Mouse (Mus musculus) natural killer cell, adult 2 months (primary cell): Measurements from ENCODE around the gene Cuedc1.

Source experiments
- DNase-seq, 2 experiments: peaks; one replicate each; pipeline ENCODE4 v3.0.0; 2022; ENCODE audit warnings: low spot score in 2 of 2

The Cuedc1 gene

DNA sequence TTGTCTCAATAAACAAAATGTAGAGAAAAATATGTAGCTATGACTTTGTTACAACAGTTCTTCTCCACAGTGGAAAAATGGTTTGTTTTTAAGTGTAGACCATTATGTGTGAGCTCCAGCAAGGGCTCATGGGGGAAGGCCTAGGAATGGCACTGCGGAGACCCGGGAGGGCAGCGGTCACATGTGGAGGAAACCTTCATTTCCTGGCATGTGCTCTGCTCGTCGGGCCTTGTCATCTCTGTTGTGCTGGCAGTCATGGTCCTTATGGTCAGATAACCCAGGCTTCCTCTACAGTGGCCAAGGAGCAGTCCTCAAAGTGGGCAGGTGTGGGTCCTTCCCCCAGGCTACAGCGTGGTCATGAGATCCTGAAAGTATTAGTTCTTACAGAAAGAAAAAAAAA, 14.2 kb upstream of the Cuedc1 start:
- DNase-seq = no peak

DNA sequence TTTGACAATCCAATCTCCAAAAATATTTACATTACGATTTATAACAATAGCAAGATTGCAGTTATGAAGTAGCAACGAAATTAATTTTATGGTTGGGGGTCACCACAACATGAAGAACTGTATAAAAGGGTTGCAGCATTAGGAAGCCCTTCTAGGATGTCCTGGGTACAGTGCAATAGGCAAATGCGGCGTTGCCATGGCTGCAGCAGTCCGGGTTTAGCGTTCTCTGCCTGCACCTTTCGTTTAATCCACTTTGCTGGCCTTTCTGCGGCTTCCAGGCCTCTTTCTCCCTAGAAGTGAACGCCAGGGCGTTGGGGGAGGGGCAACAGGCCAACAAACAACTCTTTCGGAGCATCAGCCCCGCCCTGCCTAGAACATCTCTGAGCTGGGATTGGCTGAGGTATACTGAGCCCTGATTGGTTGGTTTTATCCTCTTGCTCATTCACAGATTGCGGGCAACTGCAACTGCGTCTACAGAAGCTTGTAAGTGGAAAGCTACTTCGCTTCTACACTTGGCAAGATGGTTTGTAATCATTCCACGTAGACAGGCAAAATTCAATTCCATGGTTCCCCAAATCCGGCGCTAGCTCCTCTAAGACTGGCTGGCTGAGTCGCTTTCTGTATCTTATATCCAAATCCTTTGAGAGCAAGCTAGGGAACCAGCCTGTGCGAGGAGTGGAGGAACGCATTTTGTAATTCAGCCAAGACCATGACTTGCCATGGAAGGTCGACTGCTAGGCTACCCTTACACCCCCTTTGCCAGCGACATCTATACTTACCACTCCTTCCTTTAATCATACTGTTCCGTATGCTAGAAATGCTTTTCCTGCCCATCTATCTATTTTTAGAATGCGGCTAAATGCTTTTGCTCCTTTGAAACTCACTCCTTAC, 10.9 kb upstream of the Cuedc1 start:
- DNase-seq = peak; percentile 59 to 63

DNA sequence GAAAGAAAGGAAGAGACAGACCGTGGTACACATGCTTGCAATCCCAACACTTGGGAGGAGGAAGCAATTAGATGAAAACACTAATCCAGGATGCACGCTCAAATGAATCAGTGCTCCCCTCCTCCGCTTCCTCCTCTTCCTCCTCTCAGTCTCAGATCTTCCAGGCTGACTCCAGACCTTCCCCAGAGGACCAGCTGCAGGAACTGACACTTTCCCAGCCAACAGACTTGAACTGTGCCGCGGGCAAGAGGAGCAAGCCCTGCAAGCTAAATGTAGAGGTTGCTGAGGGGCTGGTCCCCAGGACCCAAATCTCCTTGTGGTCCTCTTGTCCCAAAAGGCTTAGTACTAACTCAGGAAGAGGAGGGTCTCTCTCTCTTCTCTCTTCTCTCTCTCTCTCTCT, 8.7 kb upstream of the Cuedc1 start:
- DNase-seq = no peak

DNA sequence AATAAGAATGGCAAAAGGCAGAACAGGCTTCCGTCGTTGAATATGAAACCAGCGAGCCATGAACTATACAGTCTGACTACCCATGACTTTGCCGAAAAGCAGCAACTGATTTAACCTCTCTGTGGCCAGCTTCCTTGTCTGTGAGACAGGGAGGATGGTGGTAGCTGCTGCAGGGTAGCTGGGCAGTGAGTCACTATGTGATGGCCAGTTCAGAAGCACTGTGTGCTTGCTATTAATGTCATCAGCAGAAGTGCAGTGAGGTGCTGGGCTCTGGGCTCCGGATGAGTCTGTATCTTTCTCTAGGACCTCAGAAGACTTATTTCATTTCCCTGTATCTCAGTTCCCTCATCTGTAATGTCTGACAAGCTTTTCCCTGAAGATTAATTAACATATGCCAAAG, 7.6 kb upstream of the Cuedc1 start:
- no peak for DNase-seq

DNA sequence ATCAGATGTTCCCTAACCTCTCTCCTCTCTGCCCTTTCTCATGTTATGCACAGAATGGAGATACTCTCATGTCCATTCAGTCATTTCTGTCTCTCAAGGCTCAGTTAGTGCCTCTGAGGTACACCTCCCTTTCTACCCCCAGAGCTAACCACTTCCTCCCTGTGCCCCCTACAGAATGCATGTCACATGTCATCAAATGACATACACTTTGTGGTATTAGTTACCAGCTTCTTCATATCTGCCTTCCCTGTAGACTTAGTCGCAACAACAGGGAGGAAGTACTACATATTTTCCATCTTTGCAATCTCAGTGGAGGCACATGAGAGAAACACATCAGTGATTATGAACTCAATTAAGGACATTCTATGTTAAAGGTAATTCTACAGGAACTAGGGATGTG, 5.9 kb upstream of the Cuedc1 start:
- DNase-seq = peak in 1 of 2 experiments; percentile 44

DNA sequence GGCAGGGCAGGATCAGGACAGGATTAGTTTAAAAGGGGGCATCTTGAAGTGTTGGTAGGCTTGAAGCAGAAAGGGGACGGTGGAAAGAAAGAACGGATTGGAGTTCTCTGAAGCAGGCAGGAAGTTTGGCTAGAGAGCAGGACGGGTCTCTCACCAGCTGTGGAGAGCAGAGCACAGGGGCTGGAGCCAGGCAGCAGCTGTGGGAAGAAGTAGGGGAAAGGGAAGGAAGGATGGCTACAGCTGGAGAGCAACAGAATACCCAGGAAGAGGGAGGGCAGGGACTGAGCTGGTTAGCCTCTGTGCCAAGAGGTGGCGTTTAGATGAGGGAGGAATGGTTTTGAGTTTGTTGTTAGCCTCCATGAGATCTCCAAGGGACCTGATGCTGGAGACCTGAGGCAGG, 685 bp upstream of the Cuedc1 start:
- DNase-seq = no peak

DNA sequence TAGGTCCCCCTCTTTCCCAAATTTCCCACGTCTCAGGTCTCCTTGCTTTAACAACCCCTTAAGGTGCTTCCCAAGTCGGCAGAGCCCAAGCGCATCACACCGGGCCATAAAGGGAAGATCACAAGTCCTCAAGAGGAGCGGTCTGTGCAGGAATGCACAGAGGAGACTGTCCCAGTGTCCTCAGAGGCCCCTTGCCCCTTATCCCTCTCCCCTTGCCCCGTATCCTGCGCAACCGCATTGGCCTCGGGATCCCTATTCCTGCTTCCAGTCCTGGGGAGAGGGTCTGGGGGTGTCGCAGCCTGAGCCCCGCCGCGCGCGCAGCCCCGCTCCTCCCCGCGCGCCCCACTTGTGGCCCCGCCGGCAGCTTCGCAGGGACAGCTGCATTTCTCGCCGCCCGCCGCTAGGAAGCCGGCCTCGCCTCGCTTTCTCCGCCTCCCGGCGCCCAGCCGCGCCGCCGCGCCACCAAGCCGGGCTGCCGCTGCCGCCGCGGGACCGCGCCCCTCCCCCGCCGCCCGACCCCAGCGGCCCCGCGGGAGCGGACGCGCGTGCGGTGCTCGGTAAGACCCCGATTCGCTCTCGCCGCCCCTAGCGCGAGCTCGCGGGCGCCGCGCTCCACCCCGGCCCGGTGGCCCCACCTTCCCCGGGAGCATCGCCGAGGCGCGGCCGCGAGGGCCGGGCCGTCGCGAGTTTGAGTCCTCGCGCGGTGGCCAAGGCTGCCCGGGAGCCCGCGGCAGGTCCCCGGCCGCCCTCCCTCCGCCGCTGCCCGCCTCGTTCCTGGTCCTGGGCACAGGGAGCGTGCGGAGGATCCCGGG, 1.1 kb downstream of the Cuedc1 start:
- peak; percentile 70 to 76 for DNase-seq

DNA sequence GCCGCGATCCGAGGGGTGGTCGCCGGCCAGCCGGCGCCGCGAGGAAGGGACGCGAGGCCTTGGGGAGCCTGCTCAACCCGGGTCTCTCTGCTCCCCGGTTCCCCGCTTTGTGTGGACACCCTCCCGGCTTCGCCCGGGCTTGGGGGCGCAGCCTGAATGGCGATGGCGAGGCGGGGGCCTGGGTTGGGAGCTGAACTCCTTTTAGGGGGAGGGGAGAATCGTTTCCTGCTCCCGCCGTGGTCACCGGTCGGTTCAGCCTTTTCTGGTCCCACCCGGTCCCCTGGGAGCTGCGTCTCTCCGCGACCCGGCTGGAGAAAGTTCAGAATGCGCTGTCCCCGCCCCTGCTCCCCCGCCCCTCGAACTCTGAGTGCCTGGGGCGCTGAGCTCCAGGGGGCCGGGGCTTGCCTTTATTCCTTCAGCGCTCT, 1.8 kb downstream of the Cuedc1 start:
- DNase-seq = no peak

DNA sequence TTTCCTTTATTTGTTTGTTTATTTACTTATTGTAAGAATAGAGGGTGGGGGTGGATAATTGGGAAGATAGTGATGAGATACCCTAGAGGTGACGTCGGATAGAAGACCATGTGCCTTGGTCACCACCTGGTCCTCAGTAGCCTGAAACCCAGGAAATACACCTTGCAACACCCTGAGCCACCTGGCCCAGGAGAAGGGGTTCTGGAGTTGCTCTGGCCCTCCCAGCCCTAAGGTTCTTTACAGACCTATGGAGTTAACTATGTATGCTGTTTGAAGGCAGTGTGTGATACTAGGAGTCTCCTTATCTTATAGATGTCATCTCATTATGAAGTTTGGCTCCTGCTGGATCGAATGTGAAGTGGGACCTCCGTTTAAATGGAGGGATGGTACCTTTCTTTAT, 2.3 kb downstream of the Cuedc1 start:
- no peak for DNase-seq

DNA sequence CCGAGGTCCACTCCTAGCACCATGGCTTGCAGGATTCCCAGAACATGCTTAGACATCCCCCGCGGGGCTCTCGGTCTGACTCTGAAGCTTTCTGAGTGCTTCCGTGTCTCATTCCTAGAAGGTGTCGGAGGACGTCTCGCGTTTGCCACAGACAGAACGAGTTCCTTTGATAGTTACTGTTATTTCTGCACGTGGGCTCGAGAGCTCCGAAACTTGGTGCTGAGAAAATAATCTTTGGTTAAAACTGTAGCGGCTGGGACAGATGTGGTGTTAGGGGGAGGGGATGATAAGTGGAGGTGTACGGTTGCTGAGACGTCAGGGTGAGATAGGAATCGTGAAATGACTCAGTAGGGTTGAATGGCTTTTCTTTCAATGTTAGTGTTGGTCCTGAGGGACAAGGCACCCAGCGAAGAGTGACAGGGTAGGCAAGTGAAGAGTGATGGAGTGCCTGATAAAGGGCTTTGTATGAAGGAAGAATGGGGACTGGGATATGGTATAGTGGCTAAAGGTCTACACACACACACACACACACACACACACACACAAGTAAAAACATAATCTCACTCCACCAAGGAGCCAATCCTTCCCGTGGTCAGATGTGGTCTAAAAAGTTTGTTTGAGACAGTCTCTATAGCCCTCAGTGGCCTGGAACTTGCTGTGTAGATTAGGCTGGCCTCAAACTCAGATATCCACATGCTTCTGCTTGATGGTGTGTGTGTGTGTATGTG, 5.5 kb downstream of the Cuedc1 start:
- DNase-seq = no peak

DNA sequence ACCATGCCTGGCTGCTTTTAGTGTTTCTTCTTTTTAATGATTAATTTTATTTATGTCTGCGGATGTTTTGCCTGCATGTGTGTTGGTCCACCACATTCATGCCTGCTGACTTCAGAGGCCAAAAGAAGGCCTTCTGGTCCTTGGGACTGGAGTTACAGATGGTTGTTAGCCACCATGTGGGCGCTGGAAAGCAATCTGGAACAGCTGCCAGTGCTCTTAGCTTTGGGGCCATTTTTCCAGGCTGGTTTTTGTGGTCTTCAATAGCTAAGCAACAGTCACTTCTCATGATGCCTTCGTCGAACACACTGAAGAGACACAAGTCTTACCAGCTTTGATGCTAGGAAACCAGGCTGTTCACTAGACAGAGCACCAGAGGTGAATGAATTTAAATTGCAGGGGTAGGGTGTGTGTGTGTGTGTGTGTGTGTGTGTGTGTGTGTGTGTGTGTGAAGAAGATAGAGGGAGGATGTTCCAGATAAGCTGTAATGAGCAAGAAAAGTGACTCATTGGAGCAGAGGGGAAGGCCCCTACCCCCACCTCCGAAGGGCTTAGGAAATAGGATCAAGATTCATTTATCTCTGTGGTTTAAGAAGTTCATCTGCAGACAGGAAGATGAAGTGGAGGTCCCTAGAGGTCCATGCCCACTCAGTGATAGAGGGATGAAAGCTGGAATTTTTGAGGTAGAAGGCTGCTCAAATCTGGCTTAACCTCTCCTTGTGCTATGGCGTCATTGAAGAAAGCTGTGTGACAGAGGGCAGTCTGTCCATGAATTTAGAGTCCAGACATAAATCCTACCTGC, 7.8 kb downstream of the Cuedc1 start:
- DNase-seq = no peak

DNA sequence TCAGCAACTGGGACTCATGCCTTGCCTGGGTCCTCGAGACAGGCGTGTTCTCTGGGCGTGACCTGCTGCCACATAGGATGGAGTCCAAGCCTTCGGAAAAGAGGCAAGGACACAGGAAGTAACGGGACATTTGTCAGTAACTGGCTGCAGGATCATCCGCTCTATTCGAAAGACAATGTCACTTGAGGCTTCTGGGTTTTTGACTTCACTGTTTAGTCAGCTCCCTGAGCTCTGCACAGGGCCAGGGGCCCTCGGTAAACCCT, 8.4 kb downstream of the Cuedc1 start:
- no peak for DNase-seq

DNA sequence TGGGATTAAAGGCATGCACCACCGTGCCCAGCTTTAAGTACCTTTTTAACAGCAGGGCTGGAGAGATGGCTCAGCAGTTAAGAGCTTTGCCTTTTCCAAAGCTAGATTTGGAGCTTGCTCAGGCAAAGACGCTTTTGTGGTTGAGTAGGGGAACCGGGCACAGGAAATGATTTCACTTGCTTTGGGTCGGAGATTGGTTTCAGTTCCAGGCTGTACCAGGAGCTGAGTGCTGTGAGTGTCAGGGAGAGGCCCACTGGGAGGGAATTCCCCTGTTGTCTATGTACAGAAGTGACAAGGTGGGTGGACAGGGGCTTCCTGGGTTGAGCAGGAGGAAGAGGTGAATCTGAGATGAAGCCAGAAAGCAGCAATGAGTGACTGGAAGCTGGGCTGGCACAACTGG, 9.5 kb downstream of the Cuedc1 start:
- DNase-seq = peak; percentile 76 to 79

DNA sequence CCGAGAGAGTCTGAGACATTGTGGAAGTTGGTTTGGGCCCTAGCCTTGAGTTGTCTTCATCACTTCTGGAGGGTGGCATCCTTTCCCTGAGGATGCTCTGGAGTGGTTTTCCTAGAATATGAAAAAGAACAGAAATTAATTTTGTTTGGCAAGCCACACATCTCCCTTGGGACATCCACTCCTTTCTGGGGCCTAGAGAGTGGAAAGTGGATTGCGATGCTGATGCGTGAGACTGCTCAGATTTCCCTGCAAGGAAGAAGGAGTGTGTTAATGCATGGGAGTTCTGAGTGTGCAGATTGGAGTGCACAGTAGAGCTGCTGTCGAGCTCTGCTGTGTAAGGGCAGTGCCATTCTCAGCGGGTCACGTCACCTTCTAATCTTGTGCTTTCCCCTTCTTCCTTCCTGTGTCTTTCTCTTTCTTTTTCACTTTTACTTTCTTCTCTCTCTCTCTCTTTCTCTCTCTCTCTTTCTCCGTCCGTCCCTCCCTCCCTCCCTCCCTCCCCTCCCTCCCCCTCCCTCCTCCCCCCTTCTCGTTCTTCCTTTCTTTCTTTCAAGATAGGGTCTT, 12.3 kb downstream of the Cuedc1 start:
- no peak for DNase-seq

DNA sequence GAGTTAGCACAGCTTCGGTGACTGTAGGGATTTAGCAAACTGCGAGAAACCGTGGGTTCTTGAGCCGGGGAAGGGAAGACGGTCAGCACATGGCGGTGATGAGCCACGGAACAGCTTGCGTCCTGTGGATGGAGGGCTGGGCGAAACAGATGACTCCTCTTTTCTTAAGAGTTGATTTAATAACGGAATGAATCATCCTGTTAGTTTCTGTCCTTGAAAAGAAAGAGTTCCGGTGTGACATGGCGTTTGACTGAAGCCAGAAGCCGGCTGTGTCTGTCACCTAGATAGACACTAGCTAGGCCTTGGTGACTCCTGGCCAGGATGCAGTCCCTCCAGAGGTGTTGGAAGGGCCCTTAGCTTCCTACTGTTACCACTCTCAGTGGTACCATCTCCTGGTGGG, 14.2 kb downstream of the Cuedc1 start:
- DNase-seq = no peak

DNA sequence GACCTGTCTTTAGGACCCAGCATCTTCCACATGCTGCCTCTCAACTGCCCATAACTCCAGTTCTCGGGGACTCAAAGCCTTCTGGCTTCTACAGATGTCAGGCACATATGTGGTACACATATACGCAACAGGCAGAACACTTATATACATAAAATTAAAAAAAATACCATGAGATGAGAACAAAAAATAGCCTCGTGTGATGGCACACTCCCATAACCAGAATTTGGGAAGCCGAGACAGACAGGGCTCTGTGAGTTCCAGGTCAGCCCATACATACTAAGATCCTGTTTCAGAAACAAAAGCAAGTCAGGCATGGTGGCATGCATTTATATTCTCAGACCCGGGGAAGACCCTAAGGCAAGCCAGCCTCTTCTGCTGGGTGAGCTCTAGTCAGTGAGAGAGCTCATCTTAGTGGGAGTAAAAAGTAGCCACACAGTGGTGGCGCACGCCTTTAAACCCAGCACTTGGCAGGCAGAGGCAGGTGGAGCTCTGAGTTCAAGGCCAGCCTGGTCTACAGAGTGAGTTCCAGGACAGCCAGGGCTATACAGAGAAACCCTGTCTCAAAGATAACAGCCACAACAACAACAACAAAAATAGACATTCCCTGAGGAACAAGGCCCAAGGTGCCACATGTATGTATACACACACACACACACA, 14.9 kb downstream of the Cuedc1 start:
- no peak for DNase-seq

DNA sequence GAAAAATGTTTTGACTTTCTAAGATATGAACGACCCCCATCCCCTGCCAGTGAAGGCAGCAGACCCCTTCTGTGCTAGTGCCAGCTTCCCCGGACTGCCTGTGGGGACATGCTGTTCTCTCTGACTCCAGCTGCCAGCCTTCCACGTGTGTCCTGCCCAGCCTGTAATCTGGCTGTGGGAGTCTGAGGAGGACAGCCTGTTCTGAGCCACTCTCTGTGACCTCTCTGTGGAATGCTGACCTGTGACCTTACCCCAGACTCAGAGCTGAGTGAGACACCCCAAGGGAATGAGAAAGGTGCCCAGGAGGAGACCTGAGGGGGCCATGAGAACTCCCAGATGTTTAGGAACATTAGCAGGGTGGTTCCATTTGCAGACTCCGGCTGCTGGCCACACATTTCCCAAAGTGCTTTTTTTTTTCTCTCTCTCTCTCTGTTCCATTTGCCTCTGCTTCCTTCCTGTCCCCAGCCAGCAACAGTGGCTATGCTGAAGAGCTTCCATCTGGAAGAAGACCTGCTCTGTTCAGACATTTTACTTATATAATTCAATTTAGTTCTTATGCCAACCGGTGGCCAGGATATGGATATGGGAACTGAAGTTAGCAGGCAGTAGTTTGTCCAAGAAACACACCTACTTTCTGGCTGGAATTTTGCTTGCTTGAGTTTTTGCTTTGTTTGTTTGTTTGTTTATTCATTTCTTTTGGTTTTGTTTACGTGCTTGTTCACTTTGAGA, 15.8 kb downstream of the Cuedc1 start:
- DNase-seq = no peak

DNA sequence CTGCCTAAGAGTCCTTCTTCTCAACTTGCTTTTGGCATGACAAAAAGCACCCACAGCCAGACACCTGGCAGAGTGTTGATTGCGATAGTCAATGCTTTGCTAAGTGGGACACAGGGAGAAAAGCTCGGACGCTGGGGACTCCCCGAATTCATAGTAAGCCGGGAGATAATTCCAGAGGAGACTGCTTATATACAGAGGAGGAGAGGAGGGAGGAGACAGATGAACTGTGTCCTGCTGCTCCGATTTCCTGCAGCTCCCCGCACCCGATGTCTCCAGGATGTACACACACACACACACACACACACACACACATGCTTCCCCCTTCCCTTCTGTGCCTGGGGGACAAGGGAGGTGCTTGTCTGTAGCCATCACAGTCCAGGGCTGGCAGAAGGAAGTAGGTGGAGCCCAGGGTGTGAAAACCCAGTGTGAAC, 17.0 kb downstream of the Cuedc1 start:
- DNase-seq = peak; percentile 50 to 71

DNA sequence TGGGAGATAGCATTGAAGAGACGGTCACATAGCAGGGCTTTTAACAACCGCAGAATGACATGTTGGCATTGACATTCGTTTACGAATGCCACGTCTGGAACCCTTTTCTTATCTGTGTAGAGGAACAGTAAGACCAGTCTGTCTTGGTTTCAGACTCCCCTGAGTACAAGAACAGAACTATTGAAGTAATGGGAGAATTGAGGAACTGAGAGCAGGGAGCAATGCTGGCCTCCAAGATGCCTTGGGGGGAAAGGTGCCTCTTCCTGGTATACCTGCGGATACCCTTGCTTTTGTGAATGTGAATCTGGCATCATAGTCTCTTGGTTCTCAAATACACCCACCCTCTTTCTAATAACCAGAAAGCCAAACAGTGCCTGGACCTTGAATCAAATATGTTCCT, 18.7 kb downstream of the Cuedc1 start:
- DNase-seq = no peak
